Mouse (Mus musculus) C2C12 (cell line): ENCODE data around the gene Rxylt1.

Source experiments
- CTCF ChIP-seq: IDR thresholded peaks from one replicate; pipeline ENCODE4 v1.5.1; 2011; ENCODE audit not compliant: control insufficient read depth, insufficient read depth, insufficient read length
- FOSL1 ChIP-seq: IDR thresholded peaks from one replicate; pipeline ENCODE4 v1.8.0; 2011; ENCODE audit warnings: mild to moderate bottlenecking, low read length; ENCODE audit not compliant: poor library complexity, insufficient read depth, severe bottlenecking
- MAX ChIP-seq: IDR thresholded peaks from one replicate; pipeline ENCODE4 v1.6.1; 2011; ENCODE audit warnings: mild to moderate bottlenecking, control low read depth
- MYOD1 ChIP-seq: IDR thresholded peaks from one replicate; pipeline ENCODE4 v1.6.1; 2011; ENCODE audit warnings: low read depth; ENCODE audit not compliant: control insufficient read depth, insufficient read length
- MYOG ChIP-seq: IDR thresholded peaks from one replicate; pipeline ENCODE4 v1.6.1; 2011; ENCODE audit not compliant: control insufficient read depth, insufficient read length; ENCODE audit errors: extremely low read depth
- USF1 ChIP-seq: IDR thresholded peaks from one replicate; pipeline ENCODE4 v1.6.1; 2011; ENCODE audit warnings: low read depth, mild to moderate bottlenecking, control low read depth, moderate library complexity

DNA sequence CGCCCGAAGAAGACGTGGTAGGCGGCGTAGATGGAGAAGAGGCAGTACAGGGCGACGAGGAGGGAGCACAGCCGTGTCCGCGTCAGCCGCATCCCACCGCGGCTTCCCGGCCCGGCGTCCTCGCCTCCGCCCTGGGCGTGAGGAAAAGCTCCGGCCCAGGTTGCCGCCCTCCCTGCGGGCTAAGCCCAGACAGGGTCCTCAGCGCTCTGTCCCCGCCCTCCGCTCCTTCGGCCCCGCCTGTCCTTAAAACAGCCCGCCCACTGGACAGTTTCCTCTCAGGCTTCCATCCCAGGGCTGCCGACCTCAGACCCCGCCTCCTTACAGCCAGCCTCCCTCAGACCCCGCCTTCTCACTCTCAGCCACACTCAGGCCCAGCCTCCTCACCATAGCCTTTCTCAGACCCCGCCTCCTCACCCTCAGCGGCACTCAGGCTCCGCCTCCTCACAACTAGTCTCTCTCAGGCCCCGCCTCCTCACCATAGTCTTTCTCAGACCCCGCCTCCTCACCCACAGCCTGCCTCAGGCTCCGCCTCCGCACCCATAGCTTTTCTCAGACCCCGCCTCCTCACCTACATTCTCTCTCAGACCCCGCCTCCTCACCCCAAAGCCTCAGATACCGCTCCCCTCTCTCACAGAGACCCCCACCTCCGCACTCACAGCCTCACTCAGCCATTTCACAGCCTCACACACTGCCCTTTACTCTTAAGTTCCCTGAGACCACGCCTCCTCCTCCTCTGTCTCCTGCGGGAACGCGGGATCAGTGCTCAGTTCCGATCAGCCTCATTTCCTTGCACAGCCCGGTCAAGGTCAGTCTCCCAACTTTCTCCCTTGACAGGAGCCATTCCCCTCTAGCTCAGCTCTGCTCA lies at the start of gene Rxylt1:
- TF ChIP-seq CTCF (no peak), MAX (no peak), USF1 (no peak), FOSL1 (no peak), MYOG (no peak), MYOD1 (no peak)
